Mouse (Mus musculus): ENCODE measurements around the gene Bicc1.

GRCm38 (mm10) chr10:71058070-71058469, 101.4 kb downstream of the Bicc1 start:
- TF ChIP-seq GATA1 (IDR thresholded peaks at IDR 0.05; ENCODE audit: borderline replicate concordance, low read length) = no peak
- no peak for TF ChIP-seq FLI1 (IDR thresholded peaks at IDR 0.05; ENCODE audit: low read length)
